Mouse (Mus musculus) midbrain, embryonic 11.5 days (tissue): ENCODE measurements at regions not wholly inside any gene's neighbourhood (a gene's known extent, or its start where the extent isn't known, plus 50 kb on each side); places are given as distances from the start of the nearest gene placed in this dataset.

Experiments
- ATAC-seq: fragments of 200-750 bp; cut with Nextera tagmentation; 2 replicates; pipeline ENCODE4 v1.8.0; 2017; ENCODE audit warnings: moderate TSS enrichment, moderate library complexity; ENCODE audit not compliant: low FRiP score
- DNase-seq: peaks from one replicate; pipeline ENCODE4 v3.0.0; 2015; ENCODE audit warnings: low spot score; ENCODE audit errors: missing footprints
- H3K27ac ChIP-seq: fragments of 300-500 bp; sonication (generic); 2 replicates; pipeline ENCODE4 v1.5.1; 2014; ENCODE audit warnings: low read depth, low read length
- H3K27me3 ChIP-seq: fragments of 300-500 bp; sonication (generic); 2 replicates; pipeline ENCODE4 v1.6.1; 2014; ENCODE audit warnings: mild to moderate bottlenecking, low read length, moderate library complexity, mixed read lengths; ENCODE audit not compliant: control insufficient read depth, insufficient read depth
- H3K36me3 ChIP-seq: fragments of 300-500 bp; sonication (generic); 2 replicates; pipeline ENCODE4 v1.6.1; 2014; ENCODE audit warnings: mild to moderate bottlenecking, low read length, moderate library complexity, mixed read lengths; ENCODE audit not compliant: control insufficient read depth, insufficient read depth
- H3K4me1 ChIP-seq: fragments of 300-500 bp; sonication (generic); 2 replicates; pipeline ENCODE4 v1.6.1; 2014; ENCODE audit warnings: low read length; ENCODE audit not compliant: control insufficient read depth, insufficient read depth
- H3K4me2 ChIP-seq: fragments of 300-500 bp; sonication (generic); 2 replicates; pipeline ENCODE4 v1.6.1; 2014; ENCODE audit warnings: mild to moderate bottlenecking, moderate library complexity
- H3K4me3 ChIP-seq: fragments of 300-500 bp; sonication (generic); 2 replicates; pipeline ENCODE4 v1.5.1; 2014; ENCODE audit warnings: low read depth, low read length
- H3K9ac ChIP-seq: fragments of 300-500 bp; sonication (generic); 2 replicates; pipeline ENCODE4 v1.6.1; 2014; ENCODE audit warnings: low read length
- H3K9me3 ChIP-seq: fragments of 300-500 bp; sonication (generic); 2 replicates; pipeline ENCODE4 v1.6.1; 2016; ENCODE audit warnings: low read length; ENCODE audit not compliant: control insufficient read depth
- WGBS: fragments of 180-500 bp; shearing (Covaris S2); extraction: QIAGEN DNeasy Blood & Tissue Kit; methylation state at CpG from one replicate; pipeline ENCODE4 v1.1.7; 2014; 5-methylcytosine and 5-hydroxymethylcytosine counted together

- WGBS, result 88% methylated on average over 4 of the region's 4 CpGs
- no peaks in the 10 kb centered on the region for H3K9me3 ChIP-seq
- no peaks in the 10 kb centered on the region for H3K27me3 ChIP-seq
- no peak overlapping the region for H3K9ac ChIP-seq
- DNase-seq (no peak), ATAC-seq (no peak)
- H3K27ac ChIP-seq, result no peak overlapping the region
- H3K4me2 ChIP-seq, result no peak overlapping the region
- no peak overlapping the region for H3K4me3 ChIP-seq
- H3K4me1 ChIP-seq, result no peaks in the 10 kb centered on the region
- H3K36me3 ChIP-seq, result no peaks in the 10 kb centered on the region
Measured at GRCm38 (mm10) chr6:31731391-31731790, 167.6 kb upstream of the Podxl start.

GRCm38 (mm10) chr6:31719614-31720013, 155.8 kb upstream of the Podxl start:
- DNase-seq, result no peak
- 66% methylated on average over 9 of the region's 9 CpGs for WGBS

DNA sequence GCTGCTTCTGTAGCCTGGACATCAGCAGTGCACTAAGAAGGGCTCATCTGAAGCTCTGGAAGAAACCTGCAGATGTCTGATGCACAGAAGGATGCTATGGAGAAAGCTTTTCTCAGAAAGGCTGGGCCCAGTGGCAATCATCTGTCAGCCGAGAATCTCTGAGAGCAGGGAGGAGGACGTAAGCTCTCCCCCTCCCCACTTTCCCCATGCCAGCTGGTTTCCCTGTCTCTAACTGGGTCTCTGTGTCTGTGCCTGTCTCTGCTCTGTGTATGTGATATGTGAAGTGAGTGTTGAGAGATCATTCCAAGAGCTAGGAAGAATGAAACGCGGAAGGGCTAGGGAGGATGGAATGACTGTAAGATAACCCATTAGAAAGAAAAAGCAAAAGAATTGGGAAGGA, 155.1 kb upstream of the Podxl start:
- Histone ChIP-seq H3K4me3 (no peak overlapping the region), H3K27me3 (no peaks in the 10 kb centered on the region), H3K9me3 (no peaks in the 10 kb centered on the region), H3K27ac (no peak overlapping the region), H3K9ac (no peak overlapping the region), H3K36me3 (no peaks in the 10 kb centered on the region), H3K4me1 (no peaks in the 10 kb centered on the region; the same call in 1 of the 2 replicates), H3K4me2 (no peak overlapping the region)
- ATAC-seq, result no peak
- whole genome bisulfite sequencing, result 78% methylated on average over 4 of the region's 4 CpGs
- DNase-seq, result no peak

More at GRCm38 (mm10) chr6:31719614-31720013, 155.8 kb upstream of the Podxl start:
- Histone ChIP-seq H3K9ac (no peak overlapping the region), H3K27ac (no peak overlapping the region), H3K4me3 (no peak overlapping the region), H3K36me3 (no peaks in the 10 kb centered on the region), H3K4me1 (no peaks in the 10 kb centered on the region; the same call in 1 of the 2 replicates), H3K27me3 (no peaks in the 10 kb centered on the region), H3K4me2 (no peak overlapping the region), H3K9me3 (no peaks in the 10 kb centered on the region)
- no peak for ATAC-seq

- WGBS, result 27% methylated on average over 12 of the region's 12 CpGs
- DNase-seq (peak; percentile 88), ATAC-seq (no peak)
- Histone ChIP-seq H3K27me3 (no peaks in the 10 kb centered on the region), H3K4me2 (no peak overlapping the region), H3K36me3 (no peaks in the 10 kb centered on the region), H3K9me3 (no peaks in the 10 kb centered on the region), H3K4me1 (no peaks in the 10 kb centered on the region; the same call in 1 of the 2 replicates), H3K4me3 (no peak overlapping the region), H3K27ac (no peak overlapping the region), H3K9ac (no peak overlapping the region)
Measured at GRCm38 (mm10) chr6:31717531-31717930, 153.8 kb upstream of the Podxl start.

DNA sequence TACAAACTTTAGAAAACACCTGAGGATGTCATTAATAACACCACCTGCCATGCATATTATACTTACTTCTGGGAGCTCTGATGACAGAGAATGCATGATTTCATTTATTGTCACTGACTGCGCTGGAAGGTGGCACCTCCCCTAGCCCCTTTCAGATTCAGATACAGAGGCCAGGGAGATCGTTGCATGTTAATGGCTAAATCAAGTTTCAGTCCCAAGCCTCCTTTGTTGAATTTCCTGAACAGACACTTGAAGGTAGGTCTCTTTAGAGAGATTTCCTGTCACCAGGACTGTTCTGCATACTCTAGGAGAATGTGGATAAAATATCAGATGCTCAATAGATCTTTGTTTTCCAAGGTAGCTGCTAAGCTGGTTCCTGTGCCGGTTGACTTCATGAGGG, 143.5 kb upstream of the Podxl start:
- H3K9ac ChIP-seq, result no peak overlapping the region
- ATAC-seq (no peak), DNase-seq (no peak)
- no peak overlapping the region for H3K27ac ChIP-seq
- no peaks in the 10 kb centered on the region for H3K9me3 ChIP-seq
- no peaks in the 10 kb centered on the region for H3K4me1 ChIP-seq
- H3K27me3 ChIP-seq, result no peaks in the 10 kb centered on the region
- H3K4me2 ChIP-seq, result no peak overlapping the region
- no peaks in the 10 kb centered on the region for H3K36me3 ChIP-seq
- H3K4me3 ChIP-seq, result no peak overlapping the region
- WGBS, result 75% methylated on average over 3 of the region's 3 CpGs

GRCm38 (mm10) chr6:31704191-31704590, 140.4 kb upstream of the Podxl start:
- Histone ChIP-seq H3K4me1 (no peaks in the 10 kb centered on the region), H3K27ac (no peak overlapping the region), H3K9ac (no peak overlapping the region), H3K4me2 (no peak overlapping the region), H3K4me3 (no peak overlapping the region), H3K9me3 (no peaks in the 10 kb centered on the region), H3K27me3 (no peaks in the 10 kb centered on the region), H3K36me3 (no peaks in the 10 kb centered on the region)
- 81% methylated on average over 6 of the region's 6 CpGs for WGBS
- DNase-seq (no peak), ATAC-seq (no peak)

DNA sequence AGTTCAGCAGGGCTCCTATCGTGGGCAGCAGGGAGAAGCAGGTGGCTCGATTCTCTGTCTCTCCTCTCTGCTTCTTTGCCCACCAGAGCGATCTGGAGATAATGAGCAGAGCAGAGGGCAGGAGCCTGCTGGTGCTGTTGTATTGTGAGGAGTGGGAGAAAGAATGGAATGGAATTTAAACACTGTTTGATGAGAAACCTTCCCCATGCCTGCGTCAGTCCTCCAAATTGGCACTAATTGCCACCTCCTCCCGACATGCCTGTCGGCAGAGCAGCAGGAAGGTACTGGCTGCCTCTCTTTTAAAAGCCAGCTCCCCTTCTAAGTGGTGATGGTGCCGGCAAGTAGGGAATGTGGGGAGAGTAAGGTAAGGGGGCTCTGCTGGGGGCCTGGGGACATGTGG, 139.2 kb upstream of the Podxl start:
- ATAC-seq (no peak), DNase-seq (peak; percentile 12)
- Histone ChIP-seq H3K4me3 (no peak overlapping the region), H3K9ac (no peak overlapping the region), H3K4me2 (no peak overlapping the region), H3K36me3 (no peaks in the 10 kb centered on the region), H3K27ac (no peak overlapping the region), H3K27me3 (no peaks in the 10 kb centered on the region), H3K4me1 (no peaks in the 10 kb centered on the region), H3K9me3 (no peaks in the 10 kb centered on the region)
- WGBS, result 31% methylated on average over 7 of the region's 7 CpGs

- no peaks in the 10 kb centered on the region for H3K27me3 ChIP-seq
- no peaks in the 10 kb centered on the region for H3K9me3 ChIP-seq
- H3K4me3 ChIP-seq, result no peak overlapping the region
- no peak overlapping the region for H3K27ac ChIP-seq
- H3K4me2 ChIP-seq, result no peak overlapping the region
- no peaks in the 10 kb centered on the region for H3K4me1 ChIP-seq
- no peak overlapping the region for H3K9ac ChIP-seq
- ATAC-seq, result no peak
- WGBS, result 64% methylated on average over 3 of the region's 3 CpGs
- no peaks in the 10 kb centered on the region for H3K36me3 ChIP-seq
- DNase-seq, result peak; percentile 45
Measured at GRCm38 (mm10) chr6:31695885-31696284, 132.1 kb upstream of the Podxl start.

- H3K9ac ChIP-seq, result no peak overlapping the region
- no peaks in the 10 kb centered on the region for H3K4me1 ChIP-seq
- H3K27ac ChIP-seq, result no peak overlapping the region
- DNase-seq (peak; percentile 54), ATAC-seq (no peak)
- H3K4me2 ChIP-seq, result no peak overlapping the region
- no peaks in the 10 kb centered on the region for H3K36me3 ChIP-seq
- H3K27me3 ChIP-seq, result no peaks in the 10 kb centered on the region
- H3K4me3 ChIP-seq, result no peak overlapping the region
- 84% methylated on average over 1 of the region's 1 CpGs for WGBS
- H3K9me3 ChIP-seq, result no peaks in the 10 kb centered on the region
Measured at GRCm38 (mm10) chr6:31693047-31693446, 129.3 kb upstream of the Podxl start.

DNA sequence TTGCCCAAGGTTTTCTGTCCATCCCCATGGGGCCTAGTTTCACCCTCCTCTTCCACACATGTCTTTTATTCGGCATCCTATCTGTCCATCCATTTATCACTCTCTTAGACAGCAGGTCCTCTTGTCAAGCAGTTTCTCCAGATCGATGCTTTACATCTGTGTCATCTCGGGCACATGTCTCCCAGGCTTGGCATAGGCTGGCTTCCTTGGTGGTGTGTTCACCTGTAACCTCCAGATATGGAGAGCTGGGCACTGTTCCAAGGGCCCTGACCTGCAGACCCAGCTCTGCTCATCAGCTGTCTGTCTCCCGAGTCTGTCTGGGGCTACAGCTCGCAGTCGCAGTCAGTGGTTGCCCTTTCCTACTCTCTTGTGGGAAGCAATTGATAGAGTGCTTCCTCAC, 128.2 kb upstream of the Podxl start:
- Histone ChIP-seq H3K27me3 (no peaks in the 10 kb centered on the region), H3K4me2 (no peak overlapping the region), H3K9me3 (no peaks in the 10 kb centered on the region), H3K4me1 (no peaks in the 10 kb centered on the region), H3K27ac (no peak overlapping the region), H3K36me3 (no peaks in the 10 kb centered on the region), H3K4me3 (no peak overlapping the region), H3K9ac (no peak overlapping the region)
- DNase-seq (no peak), ATAC-seq (no peak)
- WGBS, result 91% methylated on average over 6 of the region's 6 CpGs
